Mouse (Mus musculus) hindbrain, embryonic 14.5 days (tissue): ENCODE results near the gene Ifnl2. TPM values are rescaled to one million over a fixed set of nuclear protein-coding genes. Genes with fewer than 3 reads are reported as not detected.
A peak's percentile ranks its signal among the peaks of the same experiment; 100 is the strongest.
"Not testable (repeated sequence)": the region's sequence is repeated elsewhere in the genome, so short reads cannot be mapped to it uniquely, and the experiment has no call there.

Source experiments
- ATAC-seq: fragments of 200-750 bp; cut with Nextera tagmentation; 2 replicates; pipeline ENCODE4 v1.8.0; 2017; ENCODE audit warnings: moderate number of reproducible peaks, mild to moderate bottlenecking, moderate TSS enrichment, moderate library complexity; ENCODE audit not compliant: low FRiP score
- DNase-seq: peaks from one replicate; pipeline ENCODE4 v3.0.0-alpha.2; 2015; ENCODE audit warnings: low spot score
- H3K27ac ChIP-seq: fragments of 300-500 bp; sonication (generic); 2 replicates; pipeline ENCODE4 v1.5.1; 2014; ENCODE audit warnings: mild to moderate bottlenecking, moderate library complexity
- H3K27me3 ChIP-seq: fragments of 300-500 bp; sonication (generic); 2 replicates; pipeline ENCODE4 v1.6.1; 2014; ENCODE audit warnings: mild to moderate bottlenecking, low read length, mixed read lengths; ENCODE audit not compliant: control insufficient read depth, insufficient read depth
- H3K36me3 ChIP-seq: fragments of 300-500 bp; sonication (generic); replicated peaks from 2 replicates; pipeline ENCODE4 v1.6.1; 2014; ENCODE audit not compliant: control insufficient read depth, insufficient read depth
- H3K4me1 ChIP-seq: fragments of 300-500 bp; sonication (generic); replicated peaks from 2 replicates; pipeline ENCODE4 v1.6.1; 2014; ENCODE audit warnings: antibody characterized with exemption, low read length, mixed read lengths; ENCODE audit not compliant: control insufficient read depth, insufficient read depth
- H3K4me2 ChIP-seq: fragments of 300-500 bp; sonication (generic); replicated peaks from 2 replicates; pipeline ENCODE4 v1.6.1; 2014; ENCODE audit warnings: mild to moderate bottlenecking, moderate library complexity
- H3K4me3 ChIP-seq: fragments of 300-500 bp; sonication (generic); replicated peaks from 2 replicates; pipeline ENCODE4 v1.5.1; 2014; ENCODE audit warnings: mild to moderate bottlenecking, low read length
- H3K9ac ChIP-seq: fragments of 300-500 bp; sonication (generic); 2 replicates; pipeline ENCODE4 v1.6.1; 2014
- H3K9me3 ChIP-seq: fragments of 300-500 bp; sonication (generic); 2 replicates; pipeline ENCODE4 v1.6.1; 2016; ENCODE audit warnings: low read length; ENCODE audit not compliant: control insufficient read depth
- WGBS: fragments of 180-500 bp; shearing (Covaris S2); extraction: QIAGEN DNeasy Blood & Tissue Kit; methylation state at CpG from one replicate; pipeline ENCODE4 v1.1.7; 2014; 5-methylcytosine and 5-hydroxymethylcytosine counted together
- polyA plus RNA-seq: library from polyadenylated mRNA; unstranded; fragments of >200 nt; fragmentation: Nextera tagmentation; extraction: Ambion mirVana; gene quantifications from 2 replicates; pipeline ENCODE4 v1.2.1, GENCODE M21; 2014

Ifnl2 gene
- polyA plus RNA-seq, 1 experiment from 2014 or later: not detected

DNA sequence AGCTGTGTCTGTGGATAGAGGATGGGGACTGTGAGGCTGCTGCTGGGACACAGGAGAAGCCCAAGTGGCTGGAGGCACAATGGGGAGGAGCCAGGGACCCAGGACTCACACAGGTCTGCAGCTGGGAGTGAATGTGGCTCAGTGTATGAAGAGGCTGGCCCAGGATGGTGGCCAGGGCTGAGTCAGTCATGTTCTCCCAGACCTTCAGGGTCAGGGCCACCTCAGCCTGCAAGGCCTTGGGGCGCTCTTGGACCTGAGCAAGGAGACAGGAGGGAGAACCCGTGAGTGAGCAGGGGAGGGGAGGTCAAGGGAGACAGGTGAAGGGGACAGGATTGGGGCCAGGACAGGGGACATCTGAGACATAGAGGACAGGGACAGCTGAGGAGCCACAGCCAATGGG, 1.1 kb downstream of the Ifnl2 start:
- H3K4me2 ChIP-seq, ATAC-seq, H3K27me3 ChIP-seq, H3K36me3 ChIP-seq, H3K4me1 ChIP-seq, DNase-seq, H3K9ac ChIP-seq, H3K9me3 ChIP-seq, H3K4me3 ChIP-seq, H3K27ac ChIP-seq: not testable (repeated sequence)
- 63% methylated on average over 1 of the region's 2 CpGs for WGBS

DNA sequence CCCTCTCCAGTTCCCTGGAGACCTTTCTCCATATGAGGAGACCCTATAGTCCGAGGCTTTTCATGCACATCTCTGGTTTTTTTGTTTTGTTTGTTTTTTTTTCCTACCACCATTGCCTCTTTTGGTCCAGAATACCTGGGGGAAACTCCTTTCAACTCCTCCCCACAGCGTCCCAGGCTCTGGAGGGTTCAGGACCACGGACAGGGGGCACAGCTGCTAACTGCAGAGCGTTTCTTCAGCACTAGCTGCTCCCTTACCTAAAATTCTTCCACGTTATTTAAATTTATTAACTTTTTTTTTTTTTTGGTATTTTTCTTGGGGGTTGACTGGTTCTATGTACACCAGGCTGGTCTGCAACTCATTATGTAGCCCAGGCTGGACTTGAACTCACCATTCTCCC, 4.7 kb downstream of the Ifnl2 start:
- no peaks in the 10 kb centered on the region for H3K27me3 ChIP-seq
- H3K9ac ChIP-seq: no peak overlapping the region
- 8% methylated on average over 5 of the region's 5 CpGs for WGBS
- no peak overlapping the region for H3K27ac ChIP-seq
- H3K4me1 ChIP-seq: no peaks in the 10 kb centered on the region
- ATAC-seq (no peak), DNase-seq (no peak)
- H3K4me2 ChIP-seq: no peak overlapping the region
- H3K4me3 ChIP-seq: no peak overlapping the region
- H3K9me3 ChIP-seq: 0 out of 2 replicates have a peak, but pooled peaks cover 6% of the 10 kb centered on the region
- H3K36me3 ChIP-seq: no peaks in the 10 kb centered on the region

DNA sequence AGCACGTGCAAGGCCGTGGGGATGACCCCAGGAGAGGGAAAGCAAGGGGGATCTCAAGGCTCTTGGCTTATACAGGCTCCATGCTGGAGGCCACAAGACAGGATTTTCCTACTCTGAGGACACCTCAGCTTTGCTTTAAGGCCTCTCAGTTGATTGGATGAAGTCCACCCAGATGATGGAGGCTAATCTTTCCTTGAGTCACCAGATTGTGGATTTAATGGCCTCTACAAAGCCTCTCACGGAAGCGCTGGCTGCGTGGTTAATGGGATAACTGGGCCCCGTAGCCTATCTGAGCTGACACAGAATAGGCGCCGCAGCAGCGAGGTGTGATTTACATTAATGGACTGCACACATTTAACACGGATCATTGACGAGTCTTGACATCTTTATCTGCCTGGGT, 14.8 kb downstream of the Ifnl2 start:
- no peaks in the 10 kb centered on the region for H3K4me1 ChIP-seq
- H3K36me3 ChIP-seq: no peaks in the 10 kb centered on the region
- no peak overlapping the region for H3K4me3 ChIP-seq
- H3K9ac ChIP-seq: peak overlapping the region; percentile 20; the same call in 1 of the 2 replicates
- 64% methylated on average over 11 of the region's 11 CpGs for WGBS
- DNase-seq: peak; percentile 35
- H3K27ac ChIP-seq: no peak overlapping the region
- H3K9me3 ChIP-seq: no peaks in the 10 kb centered on the region
- ATAC-seq: no peak
- H3K4me2 ChIP-seq: no peak overlapping the region
- H3K27me3 ChIP-seq: no peaks in the 10 kb centered on the region

DNA sequence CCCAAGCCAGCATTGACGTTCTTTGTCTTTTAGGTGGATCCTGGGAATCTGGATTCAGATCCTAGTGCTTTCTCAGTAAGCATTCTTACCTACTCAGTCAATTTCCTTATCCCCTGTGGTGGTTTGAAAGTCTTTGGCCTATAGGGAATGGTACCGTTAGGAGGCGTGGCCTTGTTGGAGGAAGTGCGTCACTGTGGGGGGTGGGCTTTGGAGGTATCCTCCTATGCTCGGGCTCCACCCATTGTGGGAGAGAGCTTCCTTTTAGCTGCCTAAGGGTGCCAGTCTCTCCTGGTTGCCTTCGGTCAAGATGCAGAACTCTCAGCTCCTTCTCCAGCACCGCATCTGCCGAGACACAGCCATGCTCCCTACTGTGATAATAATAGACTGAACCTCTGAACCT, 17.9 kb downstream of the Ifnl2 start:
- no peak overlapping the region for H3K4me3 ChIP-seq
- no peak overlapping the region for H3K9ac ChIP-seq
- no peak for ATAC-seq
- H3K36me3 ChIP-seq: no peaks in the 10 kb centered on the region
- peaks cover 13% of the 10 kb centered on the region; the same call in 1 of the 2 replicates for H3K27me3 ChIP-seq
- peaks cover 8% of the 10 kb centered on the region for H3K4me1 ChIP-seq
- H3K4me2 ChIP-seq: no peak overlapping the region
- no peaks in the 10 kb centered on the region for H3K9me3 ChIP-seq
- 90% methylated on average over 8 of the region's 8 CpGs for WGBS
- DNase-seq: no peak
- H3K27ac ChIP-seq: no peak overlapping the region

DNA sequence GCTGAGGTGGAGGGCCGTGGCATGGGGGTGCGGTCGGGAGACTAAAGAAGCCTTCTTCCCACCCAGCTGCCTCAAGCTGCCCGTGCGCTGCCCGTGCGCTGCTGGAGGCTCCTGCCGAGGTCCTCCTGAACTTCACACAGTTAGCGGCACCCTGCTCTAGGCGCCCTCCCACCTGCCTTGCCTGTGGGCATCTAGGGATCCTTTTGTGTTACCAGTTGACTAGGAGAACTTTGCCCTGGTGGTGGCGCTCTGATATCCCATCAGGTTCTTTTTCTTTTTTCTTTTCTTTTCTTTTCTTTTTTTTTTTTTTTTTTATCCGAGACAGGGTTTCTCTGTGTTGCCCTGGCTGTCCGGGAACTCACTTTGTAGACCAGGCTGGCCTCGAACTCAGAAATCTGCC, 19.4 kb downstream of the Ifnl2 start:
- WGBS: 36% methylated on average over 13 of the region's 14 CpGs
- Histone ChIP-seq H3K4me1 (peaks cover 8% of the 10 kb centered on the region), H3K4me2 (0 out of 2 replicates have a peak overlapping the region, but pooled peaks have one; percentile 11), H3K27ac (no peak overlapping the region), H3K27me3 (peaks cover 19% of the 10 kb centered on the region; the same call in 1 of the 2 replicates), H3K36me3 (no peaks in the 10 kb centered on the region), H3K9ac (no peak overlapping the region), H3K9me3 (no peaks in the 10 kb centered on the region), H3K4me3 (no peak overlapping the region)
- no peak for ATAC-seq
- DNase-seq: no peak

DNA sequence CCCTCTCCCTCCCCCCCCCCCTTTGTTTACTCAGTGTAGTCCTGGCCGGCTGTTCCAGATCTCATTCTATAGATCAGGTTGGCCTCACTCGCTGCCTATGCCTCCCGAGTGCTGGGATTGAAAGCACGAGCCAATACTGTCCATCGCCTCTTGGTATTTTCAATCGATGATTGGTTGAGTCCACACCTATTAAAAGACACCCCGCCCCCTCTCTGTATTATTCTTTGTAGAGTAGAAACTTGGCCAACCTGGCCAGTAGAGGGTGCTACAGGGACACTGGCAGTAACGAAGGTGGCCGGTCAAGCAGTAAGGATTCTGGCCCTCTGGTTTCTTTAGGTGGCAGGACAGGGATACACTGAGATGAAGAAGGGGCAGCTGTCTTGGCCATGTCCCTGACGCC, 19.8 kb downstream of the Ifnl2 start:
- no peak overlapping the region for H3K4me3 ChIP-seq
- H3K9ac ChIP-seq: no peak overlapping the region
- peaks cover 19% of the 10 kb centered on the region; the same call in 1 of the 2 replicates for H3K27me3 ChIP-seq
- DNase-seq (no peak), ATAC-seq (no peak)
- 0 out of 2 replicates have a peak overlapping the region, but pooled peaks have one; percentile 11 for H3K4me2 ChIP-seq
- H3K4me1 ChIP-seq: peaks cover 8% of the 10 kb centered on the region
- H3K9me3 ChIP-seq: no peaks in the 10 kb centered on the region
- H3K27ac ChIP-seq: no peak overlapping the region
- 4% methylated on average over 10 of the region's 10 CpGs for WGBS
- no peaks in the 10 kb centered on the region for H3K36me3 ChIP-seq

DNA sequence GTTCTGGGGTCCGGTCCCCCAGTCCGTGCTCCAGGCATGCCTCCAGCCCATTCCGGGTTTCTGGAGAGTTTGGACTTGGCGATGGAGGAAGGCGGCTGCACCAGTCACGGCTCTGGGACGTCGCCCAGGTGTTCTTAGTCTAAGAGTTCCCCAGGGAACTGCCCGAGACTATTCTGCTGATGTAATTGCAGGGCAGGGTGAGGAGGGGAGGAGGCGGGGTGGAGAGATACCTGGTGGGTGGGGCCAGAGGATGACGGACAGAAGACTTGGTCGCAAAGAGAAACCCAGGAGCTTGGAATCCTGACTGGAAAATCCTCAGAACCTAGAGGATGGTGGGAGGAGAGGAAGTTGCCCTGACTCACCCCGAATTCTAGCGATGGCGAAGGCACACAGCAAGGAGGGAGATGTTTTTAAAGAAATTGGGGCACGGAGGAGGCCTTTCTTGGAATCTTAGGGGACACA, 22.2 kb downstream of the Ifnl2 start:
- no peaks in the 10 kb centered on the region for H3K9me3 ChIP-seq
- no peaks in the 10 kb centered on the region for H3K36me3 ChIP-seq
- 4% methylated on average over 16 of the region's 16 CpGs for WGBS
- ATAC-seq (no peak), DNase-seq (no peak)
- H3K4me2 ChIP-seq: peak overlapping the region; percentile 51
- peaks cover 19% of the 10 kb centered on the region; the same call in 1 of the 2 replicates for H3K27me3 ChIP-seq
- H3K4me1 ChIP-seq: peaks cover 8% of the 10 kb centered on the region
- peak overlapping the region; percentile 23 for H3K4me3 ChIP-seq
- H3K27ac ChIP-seq: no peak overlapping the region
- peak overlapping the region; percentile 39; the same call in 1 of the 2 replicates for H3K9ac ChIP-seq

DNA sequence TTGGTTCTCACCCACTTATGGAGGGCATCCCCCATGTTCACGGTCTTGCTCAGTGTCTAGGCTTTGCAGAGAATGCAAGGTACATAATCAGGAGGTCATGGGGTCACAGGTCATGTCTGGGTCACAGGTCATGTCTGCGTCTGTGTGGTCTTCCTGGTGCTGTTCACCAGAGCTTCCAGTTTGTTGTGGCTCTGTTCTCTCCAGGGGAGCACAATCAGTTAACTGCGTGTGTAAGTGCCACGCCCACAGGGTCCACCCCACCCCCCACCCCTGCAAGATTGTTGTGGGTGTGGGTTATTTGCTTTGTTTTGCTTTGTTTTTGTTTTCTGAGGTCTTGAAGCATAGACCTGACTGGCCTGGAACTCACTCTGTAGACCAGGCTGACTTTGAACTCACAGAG, 26.1 kb downstream of the Ifnl2 start:
- no peak overlapping the region for H3K4me3 ChIP-seq
- WGBS: 38% methylated on average over 4 of the region's 4 CpGs
- H3K4me1 ChIP-seq: peaks cover 8% of the 10 kb centered on the region
- peaks cover 19% of the 10 kb centered on the region; the same call in 1 of the 2 replicates for H3K27me3 ChIP-seq
- H3K9me3 ChIP-seq: no peaks in the 10 kb centered on the region
- ATAC-seq (no peak), DNase-seq (no peak)
- no peaks in the 10 kb centered on the region for H3K36me3 ChIP-seq
- no peak overlapping the region for H3K27ac ChIP-seq
- H3K9ac ChIP-seq: no peak overlapping the region
- no peak overlapping the region for H3K4me2 ChIP-seq

DNA sequence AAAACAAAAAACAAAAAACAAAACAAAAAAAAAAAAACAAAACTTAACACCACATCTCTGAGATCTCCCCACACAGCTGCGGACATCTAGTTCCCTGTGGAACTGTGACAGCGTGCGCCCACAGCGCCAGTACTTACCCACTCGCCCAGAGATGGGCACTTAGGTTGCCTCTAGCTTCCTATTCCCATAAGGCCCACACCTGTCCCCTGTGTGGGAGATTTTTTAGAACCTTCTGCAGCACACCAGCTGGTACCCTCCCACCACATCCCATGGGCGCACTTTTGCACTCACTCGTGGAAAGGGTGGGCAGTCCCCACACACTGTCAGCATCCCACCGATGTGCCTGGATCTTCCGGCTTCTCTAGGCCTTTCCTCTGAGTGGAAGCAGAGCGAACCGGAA, 27.4 kb downstream of the Ifnl2 start:
- 87% methylated on average over 11 of the region's 11 CpGs for WGBS
- 0 out of 2 replicates have a peak, but pooled peaks cover 7% of the 10 kb centered on the region for H3K27me3 ChIP-seq
- no peak for DNase-seq
- H3K4me2 ChIP-seq: no peak overlapping the region
- H3K4me3 ChIP-seq: no peak overlapping the region
- H3K9ac ChIP-seq: no peak overlapping the region
- H3K36me3 ChIP-seq: no peaks in the 10 kb centered on the region
- no peaks in the 10 kb centered on the region for H3K9me3 ChIP-seq
- ATAC-seq: no peak
- no peak overlapping the region for H3K27ac ChIP-seq
- peaks cover 3% of the 10 kb centered on the region for H3K4me1 ChIP-seq

DNA sequence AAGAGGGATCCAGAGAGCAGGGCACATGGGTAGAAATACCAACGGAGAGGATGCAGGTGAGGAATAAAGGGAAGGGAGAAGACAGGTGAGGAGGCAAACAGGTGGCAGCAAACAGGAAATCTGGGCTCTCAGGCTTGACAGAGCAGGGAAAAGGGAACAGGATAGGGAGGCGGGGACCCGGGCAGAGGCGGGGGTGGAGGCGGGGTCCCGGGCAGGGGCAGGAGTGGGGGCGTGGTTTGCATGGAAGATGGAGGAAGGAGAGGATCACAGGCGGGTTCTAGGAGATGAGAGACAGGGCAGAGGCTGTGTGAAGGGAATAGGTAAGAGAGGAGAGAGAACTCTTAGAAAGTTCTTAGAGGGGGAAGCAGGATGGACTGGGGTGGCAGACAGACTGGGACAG, 31.4 kb downstream of the Ifnl2 start:
- H3K9ac ChIP-seq: no peak overlapping the region
- 16% methylated on average over 8 of the region's 8 CpGs for WGBS
- no peaks in the 10 kb centered on the region for H3K36me3 ChIP-seq
- H3K4me3 ChIP-seq: no peak overlapping the region
- no peak overlapping the region for H3K27ac ChIP-seq
- ATAC-seq (no peak), DNase-seq (no peak)
- H3K9me3 ChIP-seq: no peaks in the 10 kb centered on the region
- H3K4me1 ChIP-seq: no peaks in the 10 kb centered on the region
- no peak overlapping the region for H3K4me2 ChIP-seq
- H3K27me3 ChIP-seq: no peaks in the 10 kb centered on the region
